Mouse (Mus musculus) C2C12 (cell line): ENCODE measurements at regions not wholly inside any gene's neighbourhood (a gene's known extent, or its start where the extent isn't known, plus 50 kb on each side); places are given as distances from the start of the nearest gene placed in this dataset.

Source experiments
- CEBPB ChIP-seq: IDR thresholded peaks from one replicate; pipeline ENCODE4 v1.6.1; 2011; ENCODE audit warnings: low read depth, mild to moderate bottlenecking, control low read depth, moderate library complexity
- CTCF ChIP-seq: IDR thresholded peaks from one replicate; pipeline ENCODE4 v1.5.1; 2011; ENCODE audit not compliant: control insufficient read depth, insufficient read depth, insufficient read length
- MAX ChIP-seq: IDR thresholded peaks from one replicate; pipeline ENCODE4 v1.6.1; 2011; ENCODE audit warnings: mild to moderate bottlenecking, control low read depth
- MYOD1 ChIP-seq: IDR thresholded peaks from one replicate; pipeline ENCODE4 v1.6.1; 2011; ENCODE audit warnings: low read depth; ENCODE audit not compliant: control insufficient read depth, insufficient read length
- MYOG ChIP-seq: IDR thresholded peaks from one replicate; pipeline ENCODE4 v1.6.1; 2011; ENCODE audit not compliant: control insufficient read depth, insufficient read length; ENCODE audit errors: extremely low read depth

GRCm38 (mm10) chr10:117454171-117454500 lies 74.3 kb upstream of the Cpsf6 start:
- TF ChIP-seq MYOG (no peak), CEBPB (no peak), CTCF (no peak), MYOD1 (no peak), MAX (no peak)
